Mouse (Mus musculus) T-cell, adult 66 days (primary cell): Measurements from ENCODE around the gene Pcf11. TPM values are rescaled to one million over a fixed set of nuclear protein-coding genes. Genes with fewer than 3 reads are reported as not detected.

Experiments
- total RNA-seq, 2 experiments: library from RNA; stranded (reverse); gene quantifications; 3 replicates in 1 of 2; 4 replicates in 1 of 2; pipeline ENCODE4 v1.2.4; 2023

Gene Pcf11
- total RNA-seq, result 100 to 1,000 TPM; 251 to 256 TPM

GRCm38 (mm10) chr7:92669507-92670471 lies at the start of gene Pcf11:
Pcf11 (minus strand) TSS chr7:92669934.

GRCm38 (mm10) chr7:92637021-92637625 lies 32.6 kb downstream of the Pcf11 start, which contains the start of gene Ankrd42:
Ankrd42 (minus strand) TSS chr7:92637142.

Other genes with a start within 250 kb of the Pcf11 start
- gene Ccdc90b, start 108.8 kb downstream of the Pcf11 start, total RNA-seq, result 1 to 10 TPM; 6.4 to 7.1 TPM
- gene Ankrd42, start 32.8 kb downstream of the Pcf11 start, total RNA-seq, result under 1 TPM; 0.38 to 0.59 TPM
- gene Rab30, start 71.7 kb upstream of the Pcf11 start, total RNA-seq, result under 1 TPM in 1 of 2 experiments, not detected in 1; 0.26 TPM
- 1 to 10 TPM; 3.1 to 4.1 TPM for gene Ddias, start 204.3 kb upstream of the Pcf11 start, total RNA-seq
- 10 to 100 TPM; 12.4 to 15.5 TPM for gene Prcp, start 204.5 kb upstream of the Pcf11 start, total RNA-seq